Mouse (Mus musculus): ENCODE data around the gene AC124502.3. TPM values are rescaled to one million over a fixed set of nuclear protein-coding genes. Genes with fewer than 3 reads are reported as not detected.

The AC124502.3 gene
- total and polyA plus RNA-seq, 2 experiments from 2014 or later: 2.0 to 3.0 TPM

GRCm38 (mm10) chr19:5067867-5068569 is 29.3 kb downstream of the AC124502.3 start, which contains the start of gene Cd248:
TSS of gene Cd248 (plus strand) at chr19:5068078.
- no peak for TF ChIP-seq CTCF (IDR thresholded peaks at IDR 0.05; ENCODE audit: low read depth)
- H3K27ac ChIP-seq (ENCODE audit: low read depth, low read length): no peak within 1 kb of the TSS
- ATAC-seq: peak; percentile 32

GRCm38 (mm10) chr19:5068570-5069234 is 30.0 kb downstream of the AC124502.3 start:
- H3K4me2 ChIP-seq (ENCODE audit: low read depth): peak overlapping the region; percentile 86
- DNase-seq: peak; percentile 24
- H3K4me3 ChIP-seq (ENCODE audit: low read depth, low read length): peak overlapping the region; percentile 38
- ATAC-seq: no peak
- peaks cover 17% of the 10 kb centered on the region for H3K4me1 ChIP-seq (ENCODE audit: insufficient read depth)
- 39% methylated on average over 21 of the region's 21 CpGs for WGBS
- H3K27ac ChIP-seq (ENCODE audit: low read depth, low read length): no peak overlapping the region
- peak; percentile 21; the same call in 1 of the 2 replicates for TF ChIP-seq CTCF (IDR thresholded peaks at IDR 0.05; ENCODE audit: low read depth)
- no peaks in the 10 kb centered on the region for H3K36me3 ChIP-seq (ENCODE audit: insufficient read depth)
- no peaks in the 10 kb centered on the region for H3K9me3 ChIP-seq (ENCODE audit: low read length)
- peak overlapping the region; percentile 55 for H3K9ac ChIP-seq
- H3K27me3 ChIP-seq (ENCODE audit: insufficient read depth, low read length): no peaks in the 10 kb centered on the region

More at GRCm38 (mm10) chr19:5067867-5068569, 29.3 kb downstream of the AC124502.3 start, which contains the start of gene Cd248:
- DNase-seq: peak; percentile 60
- 3% methylated on average over 49 of the region's 56 CpGs for WGBS
- H3K9me3 ChIP-seq (ENCODE audit: low read length): no peaks in the 10 kb centered on the region
- no peaks in the 10 kb centered on the region for H3K27me3 ChIP-seq (ENCODE audit: insufficient read depth, low read length)
- peak within 1 kb of the TSS; percentile 86 for H3K4me2 ChIP-seq (ENCODE audit: low read depth)
- H3K4me3 ChIP-seq (ENCODE audit: low read depth, low read length): peak within 1 kb of the TSS; percentile 38
- H3K36me3 ChIP-seq (ENCODE audit: insufficient read depth): no peaks in the 10 kb centered on the region
- peak within 1 kb of the TSS; percentile 55 for H3K9ac ChIP-seq
- H3K4me1 ChIP-seq (ENCODE audit: insufficient read depth): peaks cover 17% of the 10 kb centered on the region

GRCm38 (mm10) chr19:5069486-5069885 is 30.8 kb downstream of the AC124502.3 start:
- 87% methylated on average over 5 of the region's 5 CpGs for WGBS

GRCm38 (mm10) chr19:5069978-5070377 is 31.3 kb downstream of the AC124502.3 start:
- no peak overlapping the region for H3K27ac ChIP-seq (ENCODE audit: low read depth, low read length)
- DNase-seq: no peak
- H3K4me2 ChIP-seq (ENCODE audit: low read depth): no peak overlapping the region
- H3K9ac ChIP-seq: no peak overlapping the region
- no peak overlapping the region for H3K4me3 ChIP-seq (ENCODE audit: low read depth, low read length)
- 88% methylated on average over 7 of the region's 7 CpGs for WGBS
- no peak for ATAC-seq
- H3K36me3 ChIP-seq (ENCODE audit: insufficient read depth): no peaks in the 10 kb centered on the region
- no peak for TF ChIP-seq CTCF (IDR thresholded peaks at IDR 0.05; ENCODE audit: low read depth)
- H3K9me3 ChIP-seq (ENCODE audit: low read length): no peaks in the 10 kb centered on the region
- no peaks in the 10 kb centered on the region for H3K27me3 ChIP-seq (ENCODE audit: insufficient read depth, low read length)
- peaks cover 17% of the 10 kb centered on the region for H3K4me1 ChIP-seq (ENCODE audit: insufficient read depth)

More at GRCm38 (mm10) chr19:5069486-5069885, 30.8 kb downstream of the AC124502.3 start:
- Histone ChIP-seq H3K27me3 (ENCODE audit: insufficient read depth, low read length) (no peaks in the 10 kb centered on the region), H3K27ac (ENCODE audit: low read depth, low read length) (no peak overlapping the region), H3K4me1 (ENCODE audit: insufficient read depth) (peaks cover 17% of the 10 kb centered on the region), H3K9ac (no peak overlapping the region), H3K4me3 (ENCODE audit: low read depth, low read length) (no peak overlapping the region), H3K4me2 (ENCODE audit: low read depth) (no peak overlapping the region), H3K9me3 (ENCODE audit: low read length) (no peaks in the 10 kb centered on the region), H3K36me3 (ENCODE audit: insufficient read depth) (no peaks in the 10 kb centered on the region)
- no peak for TF ChIP-seq CTCF (IDR thresholded peaks at IDR 0.05; ENCODE audit: low read depth)
- no peak for ATAC-seq
- no peak for DNase-seq

- ATAC-seq (no peak), DNase-seq (no peak)
- peak overlapping the region; percentile 83 for H3K4me2 ChIP-seq (ENCODE audit: low read depth)
- peak overlapping the region; percentile 51; the same call in 1 of the 2 replicates for H3K27ac ChIP-seq (ENCODE audit: low read depth, low read length)
- H3K27me3 ChIP-seq (ENCODE audit: insufficient read depth, low read length): no peaks in the 10 kb centered on the region
- H3K9me3 ChIP-seq (ENCODE audit: low read length): no peaks in the 10 kb centered on the region
- TF ChIP-seq CTCF (IDR thresholded peaks at IDR 0.05; ENCODE audit: low read depth): no peak
- H3K4me3 ChIP-seq (ENCODE audit: low read depth, low read length): peak overlapping the region; percentile 42
- H3K4me1 ChIP-seq (ENCODE audit: insufficient read depth): peaks cover 17% of the 10 kb centered on the region
- H3K9ac ChIP-seq: peak overlapping the region; percentile 60
- 14% methylated on average over 11 of the region's 11 CpGs for WGBS
- no peaks in the 10 kb centered on the region for H3K36me3 ChIP-seq (ENCODE audit: insufficient read depth)
Observed at GRCm38 (mm10) chr19:5071077-5071476, 32.4 kb downstream of the AC124502.3 start.

GRCm38 (mm10) chr19:5071545-5072369 is 33.1 kb downstream of the AC124502.3 start:
- Histone ChIP-seq H3K27ac (ENCODE audit: low read depth, low read length) (peak overlapping the region; percentile 51), H3K9me3 (ENCODE audit: low read length) (no peaks in the 10 kb centered on the region), H3K9ac (peak overlapping the region; percentile 60), H3K27me3 (ENCODE audit: insufficient read depth, low read length) (no peaks in the 10 kb centered on the region), H3K4me2 (ENCODE audit: low read depth) (peak overlapping the region; percentile 83), H3K36me3 (ENCODE audit: insufficient read depth) (no peaks in the 10 kb centered on the region), H3K4me1 (ENCODE audit: insufficient read depth) (peaks cover 17% of the 10 kb centered on the region), H3K4me3 (ENCODE audit: low read depth, low read length) (peak overlapping the region; percentile 42)
- WGBS: 1% methylated on average over 40 of the region's 40 CpGs
- DNase-seq (peak; percentile 76), ATAC-seq (peak; percentile 82)
- no peak for TF ChIP-seq CTCF (IDR thresholded peaks at IDR 0.05; ENCODE audit: low read depth)
